Comparison of ENCODE assay signal across 10 mouse cellular contexts in genomic region chr11:21999396-22000315, GRCm38 (mm10). TPM values are rescaled to one million over a fixed set of nuclear protein-coding genes. Genes with fewer than 3 reads are reported as not detected.
DNase-seq lines count a peak whose midpoint lies in the region; ATAC-seq and TF ChIP-seq lines count a peak whose summit lies in the region.
"Had no signal": no experiment of that assay in that cellular context is flagged by ENCODE, and none has a peak within 500 bp of the region (broad histone marks: within the 10 kb centered on the region; RNA-seq: fewer than 3 reads in every experiment).

No protein-coding gene starts in this region.

- ATAC-seq in liver, postnatal 0 days, result no peak
- ATAC-seq in liver, embryonic 12.5 days, result no peak
- no peak for ATAC-seq in forebrain, embryonic 12.5 days (ENCODE audit: low FRiP score)
- no peak for ATAC-seq in midbrain, embryonic 15.5 days (replicated peaks)
- no peak for ATAC-seq in CD4-positive, CD25-positive, alpha-beta regulatory T cell, adult 4 months

- TF ChIP-seq EP300 in liver, postnatal 0 days (IDR thresholded peaks at IDR 0.05; ENCODE audit: low read depth), result no peak

- H3K4me3 ChIP-seq in liver, postnatal 0 days (ENCODE audit: low read depth, low read length), result 0 out of 2 replicates have a peak overlapping the region, but pooled peaks have one; percentile 54
- no peak overlapping the region for H3K4me3 ChIP-seq in liver, embryonic 12.5 days
- H3K4me3 ChIP-seq in forebrain, embryonic 12.5 days (replicated peaks), result peak overlapping the region; percentile 79
- H3K4me3 ChIP-seq in midbrain, embryonic 15.5 days, result peak overlapping the region; percentile 50
- H3K4me3 ChIP-seq: neural tube, embryonic 13.5 days had no signal

- peaks cover 100% of the 10 kb centered on the region for H3K27me3 ChIP-seq in liver, postnatal 0 days (ENCODE audit: insufficient read depth, low read length)
- H3K27me3 ChIP-seq in liver, embryonic 12.5 days (replicated peaks), result peaks cover 100% of the 10 kb centered on the region
- peaks cover 52% of the 10 kb centered on the region for H3K27me3 ChIP-seq in forebrain, embryonic 12.5 days
- peaks cover 40% of the 10 kb centered on the region for H3K27me3 ChIP-seq in midbrain, embryonic 15.5 days (replicated peaks)

- no peak overlapping the region for H3K9ac ChIP-seq in liver, postnatal 0 days (replicated peaks)
- no peak overlapping the region for H3K9ac ChIP-seq in liver, embryonic 12.5 days
- H3K9ac ChIP-seq in forebrain, embryonic 12.5 days, result peak overlapping the region; percentile 97
- H3K9ac ChIP-seq in midbrain, embryonic 15.5 days, result peak overlapping the region; percentile 33
- H3K9ac ChIP-seq: neural tube, embryonic 13.5 days had no signal

- no peak overlapping the region for H3K27ac ChIP-seq in liver, postnatal 0 days (ENCODE audit: low read depth)
- no peak overlapping the region for H3K27ac ChIP-seq in liver, embryonic 12.5 days
- H3K27ac ChIP-seq in forebrain, embryonic 12.5 days, result peak overlapping the region; percentile 98
- 0 out of 2 replicates have a peak overlapping the region, but pooled peaks have one; percentile 82 for H3K27ac ChIP-seq in midbrain, embryonic 15.5 days
- H3K27ac ChIP-seq: neural tube, embryonic 13.5 days had no signal

- H3K9me3 ChIP-seq in liver, postnatal 0 days (ENCODE audit: low read length), result no peaks in the 10 kb centered on the region
- H3K9me3 ChIP-seq in liver, embryonic 12.5 days (replicated peaks), result no peaks in the 10 kb centered on the region
- H3K9me3 ChIP-seq in forebrain, embryonic 12.5 days, result no peaks in the 10 kb centered on the region
- H3K9me3 ChIP-seq in midbrain, embryonic 15.5 days, result no peaks in the 10 kb centered on the region
- H3K9me3 ChIP-seq: neural tube, embryonic 13.5 days had no signal

- 8% methylated on average over 31 of the region's 31 CpGs for WGBS in liver, postnatal 0 days (ENCODE audit: insufficient replicate concordance)
- whole genome bisulfite sequencing in liver, embryonic 12.5 days (ENCODE audit: insufficient replicate concordance), result 2% methylated on average over 31 of the region's 31 CpGs
- 2% methylated on average over 31 of the region's 31 CpGs for WGBS in forebrain, embryonic 12.5 days
- 11% methylated on average over 31 of the region's 31 CpGs for WGBS in midbrain, embryonic 15.5 days

- H3K4me1 ChIP-seq in liver, postnatal 0 days (ENCODE audit: insufficient read depth), result peaks cover 21% of the 10 kb centered on the region
- peaks cover 34% of the 10 kb centered on the region for H3K4me1 ChIP-seq in liver, embryonic 12.5 days
- H3K4me1 ChIP-seq in forebrain, embryonic 12.5 days, result peaks cover 76% of the 10 kb centered on the region
- H3K4me1 ChIP-seq in midbrain, embryonic 15.5 days, result peaks cover 47% of the 10 kb centered on the region

- no peak overlapping the region for H3K4me2 ChIP-seq in liver, postnatal 0 days (ENCODE audit: low read depth, low read length)
- no peak overlapping the region for H3K4me2 ChIP-seq in liver, embryonic 12.5 days
- peak overlapping the region; percentile 78 for H3K4me2 ChIP-seq in forebrain, embryonic 12.5 days
- peak overlapping the region; percentile 61 for H3K4me2 ChIP-seq in midbrain, embryonic 15.5 days
- H3K4me2 ChIP-seq: neural tube, embryonic 13.5 days had no signal

- TF ChIP-seq CTCF in liver, postnatal 0 days (IDR thresholded peaks at IDR 0.05; ENCODE audit: low read depth), result no peak

- peak; percentile 29 to 45 for DNase-seq in cerebellum, postnatal 10 days
- no peak for DNase-seq in cerebellum, postnatal 4 days (ENCODE audit: low spot score in 2 of 2)
- peak; percentile 14 for DNase-seq in liver, postnatal 0 days
- no peak for DNase-seq in ovary, postnatal 14 days (ENCODE audit: low spot score)
- DNase-seq: adrenal gland, postnatal 36 days had no signal

- no peaks in the 10 kb centered on the region for H3K36me3 ChIP-seq in liver, postnatal 0 days (replicated peaks; ENCODE audit: insufficient read depth, low read length)
- H3K36me3 ChIP-seq in liver, embryonic 12.5 days, result no peaks in the 10 kb centered on the region
- H3K36me3 ChIP-seq in forebrain, embryonic 12.5 days (replicated peaks), result peaks cover 12% of the 10 kb centered on the region; the same call in 1 of the 2 replicates
- H3K36me3 ChIP-seq in midbrain, embryonic 15.5 days (replicated peaks), result no peaks in the 10 kb centered on the region
- H3K36me3 ChIP-seq: neural tube, embryonic 13.5 days had no signal

RNA-seq across cellular contexts. Expression of gene Otx1, which starts 3.0 kb away (rescaled TPM):
- not detected in 2 replicates for polyA plus RNA-seq in liver, postnatal 0 days (2015; fragmentation: Nextera tagmentation; extraction: Ambion mirVana)
- polyA plus RNA-seq in liver, embryonic 12.5 days (2016; fragmentation: Nextera tagmentation; extraction: Ambion mirVana), result not detected in 2 replicates
- polyA plus RNA-seq in forebrain, embryonic 12.5 days (2016; fragmentation: Nextera tagmentation; extraction: Ambion mirVana), result 34.2 and 34.9 TPM in 2 replicates
- 11.5 and 12.2 TPM in 2 replicates for polyA plus RNA-seq in midbrain, embryonic 15.5 days (2015; fragmentation: Nextera tagmentation; extraction: Ambion mirVana)
- not detected for polyA plus RNA-seq in CD4-positive, CD25-positive, alpha-beta regulatory T cell, adult 4 months (2017; shearing (Covaris generic))
- polyA plus RNA-seq: neural tube, embryonic 13.5 days had no signal

Comparison
In these comparisons a context has a peak if more than half of its experiments do, and no peak if none do; other contexts are left out.
1. DNase-seq: peak in cerebellum, postnatal 10 days (2 of 2) and liver, postnatal 0 days (single experiment); none in cerebellum, postnatal 4 days (0 of 2) and ovary, postnatal 14 days (single experiment).
2. H3K27ac ChIP-seq: peak in forebrain, embryonic 12.5 days (single experiment) and midbrain, embryonic 15.5 days (single experiment); none in liver, postnatal 0 days (single experiment) and liver, embryonic 12.5 days (single experiment).
3. H3K4me2 ChIP-seq: peak in forebrain, embryonic 12.5 days (single experiment) and midbrain, embryonic 15.5 days (single experiment); none in liver, postnatal 0 days (single experiment) and liver, embryonic 12.5 days (single experiment).
4. H3K9ac ChIP-seq: peak in forebrain, embryonic 12.5 days (single experiment) and midbrain, embryonic 15.5 days (single experiment); none in liver, postnatal 0 days (single experiment) and liver, embryonic 12.5 days (single experiment).
5. RNA of gene Otx1, which starts 3.0 kb away (polyA plus RNA-seq): 34.2 to 34.9 TPM in forebrain, embryonic 12.5 days and 11.5 to 12.2 TPM in midbrain, embryonic 15.5 days; not detected in liver, embryonic 12.5 days, not detected in liver, postnatal 0 days and not detected in CD4-positive, CD25-positive, alpha-beta regulatory T cell, adult 4 months; every median in the first group is over 10 times any median in the second.